Mouse (Mus musculus): ENCODE results near the gene Cfb. TPM values are rescaled to one million over a fixed set of nuclear protein-coding genes. Genes with fewer than 3 reads are reported as not detected.
"Not testable (repeated sequence)": the region's sequence is repeated elsewhere in the genome, so short reads cannot be mapped to it uniquely, and the experiment has no call there.

Cfb gene
- polyA plus RNA-seq, 1 experiment from 2014 or later: 1.9 TPM

DNA sequence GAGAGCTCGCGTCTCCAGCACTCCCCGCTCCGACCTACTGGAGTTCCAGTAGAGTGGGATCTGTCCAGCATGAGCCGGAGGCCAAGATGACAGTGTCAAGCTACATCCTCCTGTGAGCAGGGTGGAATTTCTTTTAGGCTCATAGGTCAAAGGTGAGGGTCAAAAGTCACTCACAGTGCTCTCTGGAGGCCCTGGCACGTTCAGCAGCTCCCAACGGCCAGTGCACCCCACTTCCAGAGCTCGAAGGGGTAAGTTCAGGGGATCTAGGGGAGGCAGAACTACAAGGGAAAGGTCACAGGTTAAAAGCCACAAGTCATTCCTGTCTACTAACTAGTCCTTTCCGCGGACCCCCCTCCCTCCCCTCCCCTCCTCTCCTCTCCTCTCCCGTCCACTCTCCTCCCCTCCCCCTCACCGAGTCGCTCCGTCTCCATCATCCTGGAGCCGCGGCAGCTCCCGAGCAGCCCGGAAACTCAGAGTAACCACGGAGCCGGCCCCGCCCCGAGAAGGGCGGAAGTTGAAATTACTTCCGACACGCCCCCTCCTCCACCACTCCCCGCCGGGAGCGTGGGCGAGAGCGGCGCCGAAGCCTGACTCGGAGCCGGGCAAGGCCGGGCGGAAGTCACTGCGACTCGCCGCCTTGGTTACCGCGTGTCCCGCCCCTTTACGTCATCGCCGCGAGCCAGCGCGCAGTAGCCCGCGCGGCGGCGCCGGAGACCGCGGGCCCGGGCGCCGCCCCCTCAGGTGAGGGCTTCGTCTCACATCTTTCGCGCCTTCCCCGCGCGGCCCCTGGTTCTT, 12.4 kb downstream of the Cfb start, which contains the start of the genes Skiv2l and Nelfe:
Skiv2l (minus strand) TSS at position 489 of the 795 bp plus-strand sequence.
Nelfe (plus strand) TSS at position 670 of the 795 bp plus-strand sequence.
- peaks cover 61% of the 10 kb centered on the region for H3K36me3 ChIP-seq (ENCODE audit: poor library complexity, severe bottlenecking)

DNA sequence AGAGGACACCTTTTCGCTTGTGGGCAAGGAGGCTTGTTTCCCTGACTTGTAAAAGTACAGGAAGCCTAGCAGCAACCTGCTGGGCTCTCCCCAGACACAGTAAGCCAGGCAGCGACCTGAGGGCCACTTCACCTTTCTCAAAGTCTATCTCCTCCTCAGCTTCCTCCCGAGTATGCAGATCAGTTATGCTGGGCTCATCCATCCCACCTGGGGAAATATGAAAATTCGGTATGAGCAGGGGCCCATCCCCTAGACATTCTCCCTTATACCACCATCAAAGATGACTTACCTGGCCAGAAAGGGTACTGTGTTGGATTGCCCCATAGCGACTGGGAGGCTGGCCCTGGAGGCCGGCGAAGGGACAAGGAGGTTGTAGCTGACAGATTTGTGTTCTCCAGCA, 14.7 kb downstream of the Cfb start:
- no peak overlapping the region; the same call in 1 of the 2 replicates for H3K9ac ChIP-seq
- peaks cover 61% of the 10 kb centered on the region for H3K36me3 ChIP-seq (ENCODE audit: poor library complexity, severe bottlenecking)
- no peak for ATAC-seq
- H3K4me3 ChIP-seq: no peak overlapping the region
- peaks cover 23% of the 10 kb centered on the region for H3K4me1 ChIP-seq
- no peaks in the 10 kb centered on the region for H3K9me3 ChIP-seq (replicated peaks)
- no peak overlapping the region for H3K27ac ChIP-seq
- no peak overlapping the region for H3K4me2 ChIP-seq
- WGBS: 91% methylated on average over 7 of the region's 7 CpGs
- H3K27me3 ChIP-seq: no peaks in the 10 kb centered on the region

More for the DNA sequence above, 12.4 kb downstream of the Cfb start, which contains the start of the genes Skiv2l and Nelfe:
- Histone ChIP-seq H3K4me1 (peaks cover 23% of the 10 kb centered on the region), H3K9ac (peak within 1 kb of the TSS; percentile 85), H3K27ac (peak within 1 kb of the TSS; percentile 6; the same call in 1 of the 2 replicates), H3K27me3 (no peaks in the 10 kb centered on the region), H3K9me3 (replicated peaks) (no peaks in the 10 kb centered on the region), H3K4me3 (peak within 1 kb of the TSS; percentile 81), H3K4me2 (peak within 1 kb of the TSS; percentile 96)
- ATAC-seq: peak; percentile 98
- WGBS: under 1% methylated on average over 54 of the region's 65 CpGs

DNA sequence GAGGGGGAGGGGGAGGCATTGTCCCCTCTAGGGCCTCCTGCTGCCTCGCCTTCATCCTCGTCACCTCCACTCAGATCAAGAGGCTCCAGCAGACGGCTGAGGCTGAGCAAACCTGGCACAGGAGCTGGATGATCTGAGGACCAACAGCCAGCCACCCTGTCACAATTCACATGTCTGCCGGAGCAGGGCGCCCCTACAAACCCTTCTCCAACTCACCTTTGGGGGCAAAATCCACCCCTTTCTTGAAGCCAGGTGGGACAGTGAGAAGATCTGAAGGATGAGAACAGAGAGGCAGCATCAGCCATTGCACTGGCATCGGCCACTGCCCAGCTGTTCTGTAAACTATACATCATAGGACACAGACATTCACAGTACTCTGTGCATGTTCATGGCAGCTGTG, 15.1 kb downstream of the Cfb start:
- H3K9me3 ChIP-seq (replicated peaks): no peaks in the 10 kb centered on the region
- H3K9ac ChIP-seq: no peak overlapping the region
- WGBS: 92% methylated on average over 6 of the region's 6 CpGs
- H3K27me3 ChIP-seq: no peaks in the 10 kb centered on the region
- no peak overlapping the region for H3K4me2 ChIP-seq
- no peak overlapping the region for H3K4me3 ChIP-seq
- peaks cover 23% of the 10 kb centered on the region for H3K4me1 ChIP-seq
- ATAC-seq: no peak
- H3K27ac ChIP-seq: no peak overlapping the region
- peaks cover 61% of the 10 kb centered on the region for H3K36me3 ChIP-seq (ENCODE audit: poor library complexity, severe bottlenecking)

DNA sequence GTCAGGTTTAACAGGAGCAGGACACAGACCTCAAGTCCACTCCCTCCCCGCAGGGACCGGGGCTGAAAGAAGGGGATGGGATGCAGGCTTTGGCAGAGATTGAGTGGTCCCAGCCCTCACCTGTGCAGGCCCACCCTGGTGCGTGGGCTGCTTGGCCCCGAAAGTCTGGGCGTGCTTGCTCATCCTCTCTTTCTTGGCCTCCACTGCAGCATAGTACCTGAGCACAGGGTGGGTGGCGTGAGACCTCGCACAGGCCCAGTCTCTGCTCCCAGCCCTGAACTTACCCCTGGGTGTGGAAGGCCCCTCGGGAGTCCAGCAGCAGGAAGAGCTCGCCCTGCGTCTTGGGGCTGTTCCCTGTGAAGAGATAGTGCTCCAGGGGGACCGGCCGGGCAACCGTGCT, 17.4 kb downstream of the Cfb start:
- WGBS: 98% methylated on average over 12 of the region's 13 CpGs
- H3K9me3 ChIP-seq (replicated peaks): no peaks in the 10 kb centered on the region
- H3K4me3 ChIP-seq: no peak overlapping the region
- peaks cover 84% of the 10 kb centered on the region for H3K36me3 ChIP-seq (ENCODE audit: poor library complexity, severe bottlenecking)
- no peak overlapping the region for H3K27ac ChIP-seq
- no peak overlapping the region for H3K9ac ChIP-seq
- peaks cover 9% of the 10 kb centered on the region for H3K4me1 ChIP-seq
- no peak for ATAC-seq
- H3K4me2 ChIP-seq: no peak overlapping the region
- no peaks in the 10 kb centered on the region for H3K27me3 ChIP-seq

DNA sequence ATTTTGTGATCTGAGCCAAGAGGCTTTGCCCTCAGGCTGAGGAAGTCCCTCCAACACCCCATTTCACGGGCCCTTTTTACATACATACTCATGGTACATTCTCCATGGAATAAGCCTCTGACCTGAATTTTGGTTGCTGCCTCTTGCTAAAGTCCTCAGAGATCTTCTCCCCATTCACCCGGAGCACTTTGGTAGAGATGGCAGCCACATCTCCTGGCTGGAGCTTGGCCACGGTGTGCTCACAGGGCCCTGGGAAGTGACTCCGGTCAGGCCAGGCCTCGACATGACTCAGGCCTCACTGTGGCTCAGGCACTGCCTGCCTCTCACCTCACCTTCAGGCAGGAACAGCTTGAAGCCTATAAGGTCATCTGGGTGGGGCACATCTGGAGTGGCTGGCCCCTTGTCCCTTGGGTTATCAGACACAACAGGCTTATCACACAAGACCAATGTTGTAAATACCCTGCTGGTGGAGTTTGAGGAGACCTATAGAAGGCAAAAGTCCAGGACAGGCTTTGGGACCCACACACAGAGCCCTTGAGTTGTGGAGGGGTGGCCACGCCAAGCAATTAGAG, 21.5 kb downstream of the Cfb start:
- Histone ChIP-seq H3K4me3 (no peak overlapping the region), H3K27me3 (no peaks in the 10 kb centered on the region), H3K9me3 (replicated peaks) (no peaks in the 10 kb centered on the region), H3K9ac (no peak overlapping the region), H3K4me1 (peaks cover 22% of the 10 kb centered on the region), H3K4me2 (no peak overlapping the region), H3K27ac (no peak overlapping the region), H3K36me3 (ENCODE audit: poor library complexity, severe bottlenecking) (peaks cover 74% of the 10 kb centered on the region)
- 86% methylated on average over 6 of the region's 6 CpGs for WGBS
- ATAC-seq: no peak

DNA sequence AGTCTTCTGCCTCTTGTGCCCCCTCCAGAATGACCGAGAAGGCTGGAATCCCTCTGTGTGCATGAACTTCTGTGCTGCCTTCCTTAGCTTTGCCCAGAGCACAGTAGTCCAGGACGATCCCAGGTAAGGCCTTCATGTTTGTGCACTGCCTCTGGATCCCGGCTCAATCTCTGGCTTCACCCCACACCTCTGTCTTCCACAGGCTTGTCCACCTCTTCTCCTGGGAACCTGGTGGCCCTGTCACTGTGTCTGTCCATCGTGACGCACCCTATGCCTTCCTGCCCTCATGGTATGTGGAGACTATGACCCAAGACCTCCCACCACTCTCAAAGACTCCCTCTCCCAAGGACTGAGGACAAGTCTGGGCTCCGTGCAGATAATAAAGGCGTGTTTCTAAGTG, 23.5 kb downstream of the Cfb start:
- Histone ChIP-seq H3K4me2 (peak overlapping the region; percentile 22; the same call in 1 of the 2 replicates), H3K27ac (no peak overlapping the region), H3K4me1 (peaks cover 28% of the 10 kb centered on the region), H3K9ac (0 out of 2 replicates have a peak overlapping the region, but pooled peaks have one; percentile 21), H3K36me3 (ENCODE audit: poor library complexity, severe bottlenecking) (peaks cover 62% of the 10 kb centered on the region), H3K9me3 (replicated peaks) (no peaks in the 10 kb centered on the region), H3K4me3 (0 out of 2 replicates have a peak overlapping the region, but pooled peaks have one; percentile 7), H3K27me3 (no peaks in the 10 kb centered on the region)
- 89% methylated on average over 7 of the region's 7 CpGs for WGBS
- ATAC-seq: no peak

DNA sequence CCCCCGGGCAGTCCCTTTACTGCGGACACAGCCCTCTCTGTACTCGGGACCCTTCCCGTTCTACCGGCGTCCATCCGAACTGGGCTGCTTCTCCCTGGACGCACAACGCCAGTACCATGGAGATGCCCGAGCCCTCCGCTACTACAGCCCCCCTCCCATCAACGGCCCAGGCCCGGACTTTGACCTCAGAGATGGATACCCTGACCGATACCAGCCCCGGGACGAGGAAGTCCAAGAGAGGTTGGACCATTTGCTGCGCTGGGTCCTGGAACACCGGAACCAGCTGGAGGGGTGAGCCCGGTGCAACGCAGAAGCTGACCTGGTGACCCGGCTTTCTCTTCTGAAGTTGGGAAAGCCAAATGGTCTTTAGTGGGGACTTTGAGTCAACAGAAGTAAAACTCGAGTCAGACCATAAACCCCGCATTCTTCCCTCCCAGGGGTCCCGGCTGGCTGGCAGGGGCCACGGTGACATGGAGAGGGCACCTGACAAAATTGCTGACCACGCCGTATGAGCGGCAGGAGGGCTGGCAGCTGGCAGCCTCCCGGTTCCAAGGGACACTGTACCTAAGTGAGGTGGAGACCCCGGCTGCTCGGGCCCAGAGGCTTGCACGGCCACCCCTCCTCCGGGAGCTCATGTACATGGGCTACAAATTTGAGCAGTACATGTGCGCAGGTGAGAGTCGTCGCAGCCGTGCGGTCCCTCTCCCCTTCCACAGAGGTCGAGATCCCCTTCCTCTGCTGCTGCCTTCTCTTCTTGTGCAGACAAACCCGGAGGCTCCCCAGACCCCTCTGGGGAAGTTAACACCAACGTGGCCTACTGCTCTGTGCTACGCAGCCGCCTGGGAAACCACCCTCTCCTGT, 24.6 kb downstream of the Cfb start:
- WGBS: 45% methylated on average over 43 of the region's 43 CpGs
- H3K36me3 ChIP-seq (ENCODE audit: poor library complexity, severe bottlenecking): peaks cover 61% of the 10 kb centered on the region

DNA sequence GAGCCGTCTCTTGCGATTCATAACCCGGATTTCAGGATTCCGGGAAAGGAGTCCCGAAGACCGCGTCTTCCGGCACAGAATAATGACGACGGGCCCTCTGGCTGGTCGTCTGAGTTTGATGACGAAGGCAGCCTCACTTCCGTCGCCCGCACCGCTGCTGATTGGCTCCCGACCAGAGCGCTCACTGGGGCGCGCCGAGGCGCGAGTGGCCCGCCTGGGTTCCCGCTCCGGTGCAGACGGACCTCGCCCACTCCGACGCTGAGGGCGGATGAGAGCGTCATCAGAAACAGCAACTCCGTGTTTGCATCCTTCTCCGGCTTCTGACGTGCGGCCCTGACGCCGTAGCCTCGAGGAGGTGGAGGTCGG, 25.5 kb downstream of the Cfb start, which contains the start of the genes Stk19 and Dxo:
Stk19 (minus strand) TSS at position 90 of the 366 bp plus-strand sequence.
Dxo (plus strand) TSS at position 164 of the 366 bp plus-strand sequence.
- ATAC-seq: peak; percentile 93
- Histone ChIP-seq H3K27ac (peak within 1 kb of the TSS; percentile 81), H3K36me3 (ENCODE audit: poor library complexity, severe bottlenecking) (peaks cover 61% of the 10 kb centered on the region), H3K27me3 (no peaks in the 10 kb centered on the region), H3K9me3 (replicated peaks) (no peaks in the 10 kb centered on the region), H3K4me2 (peak within 1 kb of the TSS; percentile 81), H3K9ac (peak within 1 kb of the TSS; percentile 83), H3K4me3 (peak within 1 kb of the TSS; percentile 81), H3K4me1 (peaks cover 28% of the 10 kb centered on the region)
- 0% methylated on average over 40 of the region's 40 CpGs for WGBS

More for the DNA sequence above, 24.6 kb downstream of the Cfb start:
- Histone ChIP-seq H3K4me3 (peak overlapping the region; percentile 81), H3K4me1 (peaks cover 28% of the 10 kb centered on the region), H3K9me3 (replicated peaks) (no peaks in the 10 kb centered on the region), H3K27ac (peak overlapping the region; percentile 58; the same call in 1 of the 2 replicates), H3K27me3 (no peaks in the 10 kb centered on the region), H3K9ac (peak overlapping the region; percentile 79), H3K4me2 (peak overlapping the region; percentile 81)
- no peak; the same call in 1 of the 2 replicates for ATAC-seq

DNA sequence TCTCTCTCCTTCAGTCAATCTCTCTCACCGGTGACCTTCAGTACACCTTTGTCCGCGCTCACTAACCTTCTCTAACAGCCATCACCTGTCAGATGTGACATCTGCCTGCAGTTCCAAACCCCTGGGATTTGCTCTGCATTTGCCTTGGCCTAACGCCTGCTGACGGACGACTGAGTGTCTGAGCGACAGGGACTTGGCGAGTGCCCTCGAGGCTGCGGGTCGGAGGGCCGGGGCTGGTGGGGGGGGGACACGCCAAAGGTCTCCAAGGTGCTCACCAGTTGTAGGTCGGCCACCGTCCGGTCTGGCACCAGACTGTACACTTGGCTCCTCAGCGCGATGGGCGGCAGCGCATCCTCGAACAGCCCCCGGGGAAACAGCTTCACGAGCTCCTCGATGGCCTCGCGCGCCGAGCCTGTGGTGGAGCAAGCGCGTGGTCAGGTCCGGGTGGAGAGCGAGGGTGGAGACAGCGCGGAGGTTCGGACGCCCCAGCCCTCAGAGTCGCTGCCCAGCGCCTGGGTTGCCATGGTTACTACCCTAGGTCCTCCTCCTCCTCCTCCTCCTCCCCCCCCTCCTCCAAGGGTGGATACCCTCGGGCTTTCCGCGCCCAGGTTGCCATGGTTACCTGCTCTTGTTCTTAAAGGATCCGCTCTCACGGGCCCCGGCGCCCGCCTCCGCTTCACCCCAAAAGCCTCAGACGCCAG, 26.0 kb downstream of the Cfb start:
- Histone ChIP-seq H3K4me2 (peak overlapping the region; percentile 81), H3K9me3 (replicated peaks) (no peaks in the 10 kb centered on the region), H3K27ac (peak overlapping the region; percentile 81), H3K4me1 (peaks cover 28% of the 10 kb centered on the region), H3K36me3 (ENCODE audit: poor library complexity, severe bottlenecking) (peaks cover 59% of the 10 kb centered on the region), H3K27me3 (no peaks in the 10 kb centered on the region), H3K9ac (peak overlapping the region; percentile 83), H3K4me3 (peak overlapping the region; percentile 81)
- peak; percentile 82; the same call in 1 of the 2 replicates for ATAC-seq
- whole genome bisulfite sequencing: 3% methylated on average over 39 of the region's 48 CpGs

DNA sequence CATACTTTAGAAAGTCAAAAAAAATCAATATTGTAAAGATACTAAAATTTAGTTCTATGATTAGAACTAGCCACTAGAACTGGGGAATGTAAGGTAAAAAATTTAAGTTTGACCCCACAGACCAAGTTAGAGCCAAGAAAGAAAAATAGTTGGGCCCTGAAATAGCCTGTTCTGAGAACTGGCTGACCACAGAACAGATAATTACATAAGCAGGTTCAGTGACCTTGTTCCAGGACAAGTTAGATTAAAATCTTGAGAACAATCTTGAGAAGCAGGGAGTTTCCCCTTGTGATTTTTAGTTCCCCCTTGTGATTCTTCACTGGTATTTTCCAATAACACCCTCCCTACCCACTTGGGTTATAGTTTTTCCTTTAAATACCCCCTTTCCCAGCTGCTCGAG, 31.5 kb downstream of the Cfb start:
- H3K4me1 ChIP-seq; H3K27ac ChIP-seq; H3K4me3 ChIP-seq; ATAC-seq; H3K9ac ChIP-seq; H3K27me3 ChIP-seq; H3K9me3 ChIP-seq (replicated peaks); H3K4me2 ChIP-seq: not testable (repeated sequence)
- peaks cover 80% of the 10 kb centered on the region for H3K36me3 ChIP-seq (ENCODE audit: poor library complexity, severe bottlenecking)
- WGBS: 89% methylated on average over 1 of the region's 1 CpGs

DNA sequence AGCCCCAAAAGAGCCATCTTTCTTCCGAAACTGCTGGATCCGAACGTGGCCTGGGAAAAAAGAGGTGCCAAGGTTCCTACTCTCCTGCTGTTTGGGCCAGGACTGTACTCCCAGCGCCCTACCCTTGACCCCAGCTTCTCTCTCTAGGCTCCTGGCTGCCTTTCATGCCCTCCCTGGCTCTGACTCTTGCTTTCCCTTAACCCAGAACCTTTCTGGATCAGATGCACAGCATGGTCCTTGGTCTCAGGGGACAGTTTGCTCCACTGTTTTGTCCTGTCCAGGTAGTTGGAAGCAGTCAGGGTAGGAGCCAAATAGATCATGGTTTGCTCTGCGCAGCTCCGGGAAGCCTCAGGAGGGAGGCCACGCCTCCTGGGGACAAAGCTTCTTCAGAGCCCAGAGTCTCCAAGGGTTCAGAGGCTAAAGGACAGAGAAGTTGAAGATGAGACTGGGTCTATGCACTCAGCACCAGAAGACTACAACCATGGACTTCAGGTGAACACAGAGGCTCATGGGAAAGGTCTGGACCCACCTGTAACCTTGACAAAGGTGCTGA, 47.4 kb downstream of the Cfb start:
- Histone ChIP-seq H3K27ac (no peak overlapping the region), H3K9me3 (replicated peaks) (no peaks in the 10 kb centered on the region), H3K9ac (no peak overlapping the region), H3K4me1 (no peaks in the 10 kb centered on the region), H3K4me2 (no peak overlapping the region), H3K4me3 (no peak overlapping the region), H3K36me3 (ENCODE audit: poor library complexity, severe bottlenecking) (no peaks in the 10 kb centered on the region), H3K27me3 (no peaks in the 10 kb centered on the region)
- WGBS: 85% methylated on average over 7 of the region's 7 CpGs
- ATAC-seq: no peak
